Mouse (Mus musculus): ENCODE measurements around the gene Galnt18. TPM values are rescaled to one million over a fixed set of nuclear protein-coding genes. Genes with fewer than 3 reads are reported as not detected.

Galnt18 gene
- total and polyA plus RNA-seq, 2 experiments from 2014 or later: 16.5 to 27.1 TPM

DNA sequence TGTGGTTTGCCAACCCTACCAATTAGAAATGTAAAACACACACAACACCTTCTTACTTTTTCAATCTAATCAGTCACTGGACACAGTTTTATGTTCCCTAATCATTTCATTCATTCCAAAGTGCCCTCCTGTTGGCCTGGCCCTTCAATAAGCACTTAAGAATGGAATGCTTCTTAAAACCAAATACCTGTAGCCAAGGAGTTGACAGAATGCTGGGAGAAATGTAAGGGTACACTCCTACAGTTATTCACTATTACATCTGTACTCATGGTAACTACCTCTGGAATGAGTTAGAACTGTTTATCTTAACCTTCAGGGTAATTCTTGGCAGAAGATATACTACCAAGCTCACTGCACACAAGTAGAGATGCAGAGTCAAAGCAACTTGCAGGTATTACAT lies 15.3 kb upstream of the Galnt18 start:
- no peak for TF ChIP-seq CTCF (IDR thresholded peaks at IDR 0.05; ENCODE audit: low read depth)
- no peaks in the 10 kb centered on the region for H3K9me3 ChIP-seq (replicated peaks; ENCODE audit: control insufficient read depth, low read length)
- H3K36me3 ChIP-seq (replicated peaks; ENCODE audit: control insufficient read depth, insufficient read depth, low read length): no peaks in the 10 kb centered on the region
- H3K4me2 ChIP-seq (ENCODE audit: low read depth, low read length): no peak overlapping the region
- no peak for DNase-seq (ENCODE audit: low spot score)
- no peaks in the 10 kb centered on the region for H3K27me3 ChIP-seq (ENCODE audit: control insufficient read depth, insufficient read depth, low read length)
- H3K9ac ChIP-seq (replicated peaks; ENCODE audit: low read depth, low read length): no peak overlapping the region
- H3K4me1 ChIP-seq (ENCODE audit: control insufficient read depth, insufficient read depth): peaks cover 15% of the 10 kb centered on the region
- no peak for ATAC-seq (ENCODE audit: insufficient read depth, low read depth)
- H3K27ac ChIP-seq (ENCODE audit: low read depth): no peak overlapping the region
- H3K4me3 ChIP-seq (ENCODE audit: low read depth, low read length): no peak overlapping the region

DNA sequence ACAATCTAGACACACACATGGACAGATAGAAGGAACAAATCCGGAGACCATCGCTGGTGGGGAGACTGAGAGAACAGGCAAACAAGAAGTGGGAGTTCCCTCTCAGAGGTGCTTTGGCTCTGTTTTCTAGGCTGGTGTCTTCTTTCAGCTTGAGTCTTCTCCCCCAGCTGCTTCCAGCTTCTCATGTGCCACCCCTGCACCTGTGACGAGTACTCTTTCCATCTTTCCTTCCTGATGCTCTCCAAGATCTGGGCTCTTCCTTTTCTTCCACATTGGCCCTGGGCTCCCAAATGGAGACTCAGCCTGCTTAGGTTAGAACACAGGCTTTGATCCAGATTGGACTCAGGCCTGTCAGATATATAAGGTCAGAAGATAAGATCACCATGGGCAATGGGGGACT lies 12.4 kb upstream of the Galnt18 start:
- no peak overlapping the region for H3K4me2 ChIP-seq (ENCODE audit: low read depth, low read length)
- no peak overlapping the region for H3K4me3 ChIP-seq (ENCODE audit: low read depth, low read length)
- no peak overlapping the region for H3K9ac ChIP-seq (replicated peaks; ENCODE audit: low read depth, low read length)
- 95% methylated on average over 3 of the region's 3 CpGs for WGBS
- DNase-seq (ENCODE audit: low spot score) (no peak), ATAC-seq (ENCODE audit: insufficient read depth, low read depth) (no peak)
- TF ChIP-seq EP300 (IDR thresholded peaks at IDR 0.05; ENCODE audit: low read depth) (no peak), CTCF (IDR thresholded peaks at IDR 0.05; ENCODE audit: low read depth) (no peak)
- H3K36me3 ChIP-seq (replicated peaks; ENCODE audit: control insufficient read depth, insufficient read depth, low read length): no peaks in the 10 kb centered on the region
- no peaks in the 10 kb centered on the region for H3K4me1 ChIP-seq (ENCODE audit: control insufficient read depth, insufficient read depth)
- no peaks in the 10 kb centered on the region for H3K27me3 ChIP-seq (ENCODE audit: control insufficient read depth, insufficient read depth, low read length)
- H3K9me3 ChIP-seq (replicated peaks; ENCODE audit: control insufficient read depth, low read length): no peaks in the 10 kb centered on the region
- H3K27ac ChIP-seq (ENCODE audit: low read depth): no peak overlapping the region

DNA sequence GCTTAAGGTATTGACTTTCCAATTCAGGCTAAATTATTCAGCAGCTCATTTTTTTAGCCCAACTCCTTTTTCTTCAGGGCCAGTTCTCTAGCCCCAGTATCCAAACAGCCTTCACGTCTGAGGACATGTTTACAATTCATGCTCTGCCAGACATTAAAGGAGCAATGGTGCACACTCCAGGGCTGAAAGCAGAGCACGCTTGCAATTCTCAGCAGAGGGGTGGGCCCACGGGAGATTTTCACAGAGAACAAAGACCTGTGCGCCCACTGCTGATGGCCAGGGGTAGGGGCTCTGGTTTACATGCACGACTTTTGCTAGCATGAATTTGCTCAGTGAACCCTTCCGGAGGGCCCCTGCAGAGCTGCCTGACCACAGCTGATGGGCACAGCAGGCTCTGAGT lies 11.6 kb upstream of the Galnt18 start:
- Histone ChIP-seq H3K9me3 (replicated peaks; ENCODE audit: control insufficient read depth, low read length) (no peaks in the 10 kb centered on the region), H3K4me3 (ENCODE audit: low read depth, low read length) (no peak overlapping the region), H3K36me3 (replicated peaks; ENCODE audit: control insufficient read depth, insufficient read depth, low read length) (no peaks in the 10 kb centered on the region), H3K27ac (ENCODE audit: low read depth) (no peak overlapping the region), H3K9ac (replicated peaks; ENCODE audit: low read depth, low read length) (no peak overlapping the region), H3K27me3 (ENCODE audit: control insufficient read depth, insufficient read depth, low read length) (no peaks in the 10 kb centered on the region), H3K4me2 (ENCODE audit: low read depth, low read length) (no peak overlapping the region), H3K4me1 (ENCODE audit: control insufficient read depth, insufficient read depth) (no peaks in the 10 kb centered on the region)
- DNase-seq (ENCODE audit: low spot score) (no peak), ATAC-seq (ENCODE audit: insufficient read depth, low read depth) (no peak)
- WGBS: 79% methylated on average over 6 of the region's 6 CpGs
- TF ChIP-seq CTCF (IDR thresholded peaks at IDR 0.05; ENCODE audit: low read depth) (no peak), EP300 (IDR thresholded peaks at IDR 0.05; ENCODE audit: low read depth) (no peak)

DNA sequence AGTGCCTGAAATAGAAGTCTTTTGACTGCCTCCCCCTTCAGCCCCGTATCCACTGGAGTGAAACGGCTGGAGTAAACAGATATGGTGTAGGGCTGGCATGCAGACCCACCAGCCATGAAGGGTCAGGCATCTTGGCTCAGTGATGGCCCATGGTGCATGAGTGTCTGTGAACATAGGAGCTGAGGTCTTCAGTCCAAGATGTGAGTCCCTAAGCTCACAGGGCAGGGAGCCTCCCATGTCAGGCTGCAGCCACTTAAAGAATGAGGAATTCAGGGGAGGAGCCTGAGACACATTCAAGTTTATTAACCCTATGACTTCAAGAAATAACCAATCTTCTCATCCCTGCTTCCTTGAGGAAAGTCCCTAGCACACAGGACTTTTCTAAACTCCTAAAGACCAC lies 8.1 kb upstream of the Galnt18 start:
- no peaks in the 10 kb centered on the region for H3K4me1 ChIP-seq (ENCODE audit: control insufficient read depth, insufficient read depth)
- ATAC-seq (ENCODE audit: insufficient read depth, low read depth) (no peak), DNase-seq (ENCODE audit: low spot score) (no peak)
- no peak overlapping the region for H3K4me3 ChIP-seq (ENCODE audit: low read depth, low read length)
- no peaks in the 10 kb centered on the region for H3K9me3 ChIP-seq (replicated peaks; ENCODE audit: control insufficient read depth, low read length)
- no peaks in the 10 kb centered on the region for H3K27me3 ChIP-seq (ENCODE audit: control insufficient read depth, insufficient read depth, low read length)
- TF ChIP-seq CTCF (IDR thresholded peaks at IDR 0.05; ENCODE audit: low read depth): no peak
- no peak for TF ChIP-seq EP300 (IDR thresholded peaks at IDR 0.05; ENCODE audit: low read depth)
- no peak overlapping the region for H3K27ac ChIP-seq (ENCODE audit: low read depth)
- no peak overlapping the region for H3K4me2 ChIP-seq (ENCODE audit: low read depth, low read length)
- 44% methylated on average over 2 of the region's 2 CpGs for WGBS
- H3K36me3 ChIP-seq (replicated peaks; ENCODE audit: control insufficient read depth, insufficient read depth, low read length): no peaks in the 10 kb centered on the region
- H3K9ac ChIP-seq (replicated peaks; ENCODE audit: low read depth, low read length): no peak overlapping the region

DNA sequence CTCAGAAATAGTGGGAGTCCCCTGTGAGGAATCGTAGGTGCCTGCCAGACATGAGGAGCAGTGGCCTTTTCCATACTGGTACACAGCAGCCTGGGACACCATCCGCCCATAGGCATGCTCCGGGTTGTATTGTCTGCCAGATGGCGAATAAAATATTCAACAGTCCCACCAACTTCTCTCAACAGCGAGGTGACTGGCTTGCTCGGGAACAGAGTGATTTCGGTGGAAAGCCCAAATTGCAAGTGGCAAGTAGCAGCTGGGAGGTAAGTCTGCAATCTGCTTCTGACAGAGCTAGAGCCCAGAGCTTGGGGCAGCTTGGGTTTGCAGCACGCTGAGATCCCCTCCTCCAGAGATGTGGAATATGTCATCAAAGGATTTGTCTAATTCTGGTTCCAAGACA lies 5.7 kb upstream of the Galnt18 start:
- WGBS: 84% methylated on average over 8 of the region's 8 CpGs
- H3K9ac ChIP-seq (replicated peaks; ENCODE audit: low read depth, low read length): no peak overlapping the region
- no peak for DNase-seq (ENCODE audit: low spot score)
- no peak overlapping the region for H3K27ac ChIP-seq (ENCODE audit: low read depth)
- H3K4me2 ChIP-seq (ENCODE audit: low read depth, low read length): no peak overlapping the region
- H3K9me3 ChIP-seq (replicated peaks; ENCODE audit: control insufficient read depth, low read length): no peaks in the 10 kb centered on the region
- H3K4me3 ChIP-seq (ENCODE audit: low read depth, low read length): no peak overlapping the region
- no peak for ATAC-seq (ENCODE audit: insufficient read depth, low read depth)
- H3K36me3 ChIP-seq (replicated peaks; ENCODE audit: control insufficient read depth, insufficient read depth, low read length): no peaks in the 10 kb centered on the region
- TF ChIP-seq CTCF (IDR thresholded peaks at IDR 0.05; ENCODE audit: low read depth) (no peak), EP300 (IDR thresholded peaks at IDR 0.05; ENCODE audit: low read depth) (no peak)
- no peaks in the 10 kb centered on the region for H3K27me3 ChIP-seq (ENCODE audit: control insufficient read depth, insufficient read depth, low read length)
- H3K4me1 ChIP-seq (ENCODE audit: control insufficient read depth, insufficient read depth): no peaks in the 10 kb centered on the region

DNA sequence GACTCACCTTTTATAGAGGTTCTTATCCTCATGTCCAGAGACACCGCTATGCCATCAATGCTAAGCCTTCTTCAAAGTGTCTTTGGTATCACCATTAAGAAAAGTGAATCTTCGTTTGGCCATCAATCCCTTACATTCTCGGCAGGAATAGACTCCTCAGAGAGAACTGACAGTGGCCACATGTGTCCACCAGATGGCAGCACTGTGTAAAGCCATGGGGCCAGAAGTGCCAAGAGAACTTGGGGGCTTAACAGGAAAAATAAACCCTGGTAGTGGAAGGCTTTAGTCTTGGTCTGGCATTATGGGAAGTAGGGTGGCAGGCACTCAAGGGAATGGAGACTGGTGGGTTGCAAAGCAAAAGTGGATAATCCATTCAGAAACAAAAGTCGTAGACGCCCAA lies 2.3 kb upstream of the Galnt18 start:
- Histone ChIP-seq H3K36me3 (replicated peaks; ENCODE audit: control insufficient read depth, insufficient read depth, low read length) (no peaks in the 10 kb centered on the region), H3K4me1 (ENCODE audit: control insufficient read depth, insufficient read depth) (no peaks in the 10 kb centered on the region), H3K4me3 (ENCODE audit: low read depth, low read length) (no peak overlapping the region), H3K27ac (ENCODE audit: low read depth) (no peak overlapping the region), H3K4me2 (ENCODE audit: low read depth, low read length) (no peak overlapping the region), H3K27me3 (ENCODE audit: control insufficient read depth, insufficient read depth, low read length) (no peaks in the 10 kb centered on the region), H3K9me3 (replicated peaks; ENCODE audit: control insufficient read depth, low read length) (no peaks in the 10 kb centered on the region), H3K9ac (replicated peaks; ENCODE audit: low read depth, low read length) (no peak overlapping the region)
- peak; percentile 95 for TF ChIP-seq CTCF (IDR thresholded peaks at IDR 0.05; ENCODE audit: low read depth)
- TF ChIP-seq EP300 (IDR thresholded peaks at IDR 0.05; ENCODE audit: low read depth): no peak
- WGBS: 45% methylated on average over 5 of the region's 5 CpGs
- ATAC-seq (ENCODE audit: insufficient read depth, low read depth) (no peak), DNase-seq (ENCODE audit: low spot score) (peak; percentile 54)
